Mouse (Mus musculus) liver, embryonic 14.5 days (tissue): ENCODE measurements around the gene Polk. TPM values are rescaled to one million over a fixed set of nuclear protein-coding genes. Genes with fewer than 3 reads are reported as not detected.

Experiments used
- ATAC-seq: fragments of 200-750 bp; cut with Nextera tagmentation; 2 replicates; pipeline ENCODE4 v1.8.0; 2017; ENCODE audit warnings: moderate number of reproducible peaks, mild to moderate bottlenecking, moderate library complexity; ENCODE audit not compliant: insufficient read depth
- DNase-seq, 3 experiments: peaks; one replicate each; pipeline ENCODE4 v3.0.0-alpha.2; 2012 to 2013; ENCODE audit warnings: low read depth in 3 of 3, low spot score in 3 of 3
- H3K27ac ChIP-seq: fragments of 300-500 bp; sonication (generic); 2 replicates; pipeline ENCODE4 v1.5.1; 2014; ENCODE audit warnings: moderate library complexity, mild to moderate bottlenecking, control low read depth, inconsistent platforms
- H3K27me3 ChIP-seq: fragments of 300-500 bp; sonication (generic); 2 replicates; pipeline ENCODE4 v1.6.1; 2014; ENCODE audit warnings: mild to moderate bottlenecking, low read length, moderate library complexity; ENCODE audit not compliant: control insufficient read depth, insufficient read depth
- H3K36me3 ChIP-seq: fragments of 300-500 bp; sonication (generic); replicated peaks from 2 replicates; pipeline ENCODE4 v1.6.1; 2014; ENCODE audit warnings: low read depth; ENCODE audit not compliant: control insufficient read depth, insufficient read depth
- H3K4me1 ChIP-seq, 2 experiments: fragments of 200-500 bp in 1 of 2; fragments of 300-500 bp in 1 of 2; sonication (generic) in 1 of 2; replicated peaks; 2 replicates each; pipeline ENCODE4 v1.6.1; 2012 to 2014; ENCODE audit warnings: antibody characterized with exemption in 1 of 2, inconsistent platforms in 1 of 2, low read length in 1 of 2; ENCODE audit not compliant: control insufficient read depth in 2 of 2, insufficient read depth in 2 of 2
- H3K4me2 ChIP-seq: fragments of 300-500 bp; sonication (generic); 2 replicates; pipeline ENCODE4 v1.6.1; 2014; ENCODE audit warnings: low read depth, mild to moderate bottlenecking, control low read depth, moderate library complexity
- H3K4me3 ChIP-seq, 2 experiments: fragments of 200-500 bp in 1 of 2; fragments of 300-500 bp in 1 of 2; sonication (generic) in 1 of 2; 2 replicates each; pipeline ENCODE4 v1.5.1; 2012 to 2014; ENCODE audit warnings: low read depth in 2 of 2, low read length in 2 of 2, mild to moderate bottlenecking in 2 of 2, control low read depth in 1 of 2, inconsistent platforms in 1 of 2, moderate library complexity in 1 of 2; ENCODE audit not compliant: insufficient read depth in 1 of 2
- H3K9ac ChIP-seq: fragments of 300-500 bp; sonication (generic); replicated peaks from 2 replicates; pipeline ENCODE4 v1.6.1; 2014; ENCODE audit warnings: mild to moderate bottlenecking, control low read depth, moderate library complexity
- H3K9me3 ChIP-seq: fragments of 300-500 bp; sonication (generic); 2 replicates; pipeline ENCODE4 v1.6.1; 2016; ENCODE audit warnings: low read length, mixed read lengths; ENCODE audit not compliant: control insufficient read depth
- CTCF ChIP-seq: IDR thresholded peaks from 2 replicates; pipeline ENCODE4 v1.5.1; 2016; ENCODE audit warnings: antibody characterized with exemption, low read depth, control low read depth
- EP300 ChIP-seq: IDR thresholded peaks from 2 replicates; pipeline ENCODE4 v1.6.1; 2016; ENCODE audit warnings: antibody characterized with exemption, low read depth
- WGBS: fragments of 180-500 bp; shearing (Covaris S2); extraction: QIAGEN DNeasy Blood & Tissue Kit; methylation state at CpG from one replicate; pipeline ENCODE4 v1.1.7; 2014; ENCODE audit not compliant: insufficient replicate concordance; 5-methylcytosine and 5-hydroxymethylcytosine counted together
- polyA plus RNA-seq, 2 experiments: library from polyadenylated mRNA; depleted of rRNA in 1 of 2; stranded (reverse) in 1 of 2; unstranded in 1 of 2; fragments of >200 nt; fragmentation: Nextera tagmentation in 1 of 2; extraction: Ambion mirVana in 1 of 2; gene quantifications; 2 replicates each; pipeline versions ENCODE4 v1.2.1 to v1.2.3; 2012 to 2014

Polk gene
- polyA plus RNA-seq, 2 experiments: 2.7 to 3.5 TPM

GRCm38 (mm10) chr13:96499891-96500290 lies 42.5 kb downstream of the Polk start:
- DNase-seq (no peak), ATAC-seq (no peak)
- no peaks in the 10 kb centered on the region for H3K27me3 ChIP-seq
- no peak overlapping the region for H3K27ac ChIP-seq
- H3K36me3 ChIP-seq: no peaks in the 10 kb centered on the region
- 81% methylated on average over 2 of the region's 2 CpGs for WGBS
- TF ChIP-seq EP300: no peak
- TF ChIP-seq CTCF: no peak
- no peak overlapping the region for H3K9ac ChIP-seq
- no peaks in the 10 kb centered on the region for H3K9me3 ChIP-seq
- no peak overlapping the region for H3K4me3 ChIP-seq
- H3K4me1 ChIP-seq: no peaks in the 10 kb centered on the region
- no peak overlapping the region for H3K4me2 ChIP-seq

- no peaks in the 10 kb centered on the region for H3K4me1 ChIP-seq
- no peaks in the 10 kb centered on the region for H3K9me3 ChIP-seq
- no peak overlapping the region for H3K27ac ChIP-seq
- H3K9ac ChIP-seq: no peak overlapping the region
- no peak overlapping the region for H3K4me2 ChIP-seq
- 37% methylated on average over 8 of the region's 8 CpGs for WGBS
- H3K36me3 ChIP-seq: no peaks in the 10 kb centered on the region
- DNase-seq: no peak
- TF ChIP-seq CTCF (no peak), EP300 (no peak)
- H3K4me3 ChIP-seq: no peak overlapping the region
- no peak for ATAC-seq
- no peaks in the 10 kb centered on the region for H3K27me3 ChIP-seq
Measured at GRCm38 (mm10) chr13:96496630-96497029, 45.7 kb downstream of the Polk start.

DNA sequence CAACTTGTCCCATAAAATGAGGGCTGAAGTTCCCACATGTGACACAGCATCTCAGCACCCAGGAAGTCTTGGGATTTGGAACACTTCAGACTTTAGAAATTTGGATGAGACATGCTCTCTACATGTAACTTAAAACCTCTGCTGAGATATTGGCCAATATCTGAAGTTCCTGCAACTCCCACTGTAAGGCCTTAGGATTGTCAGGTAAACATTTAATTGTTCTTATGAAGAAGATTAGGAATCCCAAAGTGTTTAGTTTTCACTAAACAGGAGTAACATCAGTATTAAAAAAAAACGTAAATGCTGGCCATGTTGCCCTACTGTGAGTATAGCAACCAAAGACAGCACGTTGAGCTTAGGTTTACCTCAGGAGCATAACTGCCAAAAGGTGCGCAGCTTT lies 51.9 kb downstream of the Polk start, which contains the start of gene Gm17622:
Gene Gm17622, plus strand, starts transcription at position 301 of the 400 bp plus-strand sequence.
- Histone ChIP-seq H3K27me3 (no peaks in the 10 kb centered on the region), H3K4me2 (no peak within 1 kb of the TSS), H3K9me3 (no peaks in the 10 kb centered on the region), H3K36me3 (no peaks in the 10 kb centered on the region; the same call in 1 of the 2 replicates), H3K4me3 (no peak within 1 kb of the TSS), H3K9ac (no peak within 1 kb of the TSS), H3K27ac (no peak within 1 kb of the TSS), H3K4me1 (no peaks in the 10 kb centered on the region)
- ATAC-seq (no peak), DNase-seq (no peak)
- TF ChIP-seq EP300: no peak
- no peak for TF ChIP-seq CTCF
- 75% methylated on average over 3 of the region's 3 CpGs for WGBS

DNA sequence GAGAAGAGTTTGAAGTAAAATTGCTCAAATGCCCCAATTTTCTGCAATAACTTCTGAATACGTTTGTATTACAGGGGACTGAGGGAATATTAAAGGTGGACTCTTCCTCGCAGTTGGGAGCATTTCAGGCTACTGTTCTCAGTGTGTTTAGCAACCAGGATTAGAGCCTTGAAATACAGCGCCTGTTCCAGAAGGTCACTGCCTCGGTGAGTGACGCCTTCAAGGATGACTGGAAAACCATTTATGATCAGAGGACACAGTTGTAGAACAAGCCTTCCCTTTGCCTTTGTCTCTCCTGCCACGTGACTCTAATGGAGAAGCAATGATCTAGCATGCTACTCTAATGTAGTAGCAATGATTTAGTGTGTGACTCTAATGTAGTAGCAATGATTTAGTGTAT lies 54.4 kb downstream of the Polk start:
- Histone ChIP-seq H3K9ac (no peak overlapping the region), H3K36me3 (no peaks in the 10 kb centered on the region; the same call in none of the 2 replicates)
- 78% methylated on average over 6 of the region's 6 CpGs for WGBS

DNA sequence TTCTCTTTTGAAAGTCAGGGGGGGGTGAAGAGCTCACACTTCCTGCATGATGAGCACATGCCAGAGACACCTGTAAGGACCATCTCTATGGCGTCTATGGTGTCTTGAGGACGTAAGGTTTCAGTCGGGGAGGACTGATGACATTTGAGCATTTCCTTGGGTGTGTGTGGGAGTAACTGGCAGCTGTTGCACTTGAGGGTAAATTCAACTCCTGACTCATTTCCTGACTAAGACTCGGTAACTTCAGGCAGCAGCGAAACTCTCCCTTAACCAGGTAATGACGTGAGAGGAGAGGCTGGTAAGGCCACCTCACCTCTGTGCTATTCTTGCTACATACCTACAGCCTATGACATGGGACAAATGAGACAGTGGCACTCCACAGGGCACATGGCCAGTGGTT lies 55.1 kb downstream of the Polk start:
- Histone ChIP-seq H3K4me2 (no peak overlapping the region), H3K9ac (no peak overlapping the region), H3K27ac (no peak overlapping the region), H3K4me3 (no peak overlapping the region), H3K27me3 (no peaks in the 10 kb centered on the region), H3K36me3 (no peaks in the 10 kb centered on the region; the same call in none of the 2 replicates), H3K4me1 (no peaks in the 10 kb centered on the region), H3K9me3 (no peaks in the 10 kb centered on the region)
- WGBS: 75% methylated on average over 6 of the region's 6 CpGs
- ATAC-seq (no peak), DNase-seq (no peak)
- TF ChIP-seq EP300 (no peak), CTCF (no peak)

More for the DNA sequence above, 54.4 kb downstream of the Polk start:
- H3K4me2 ChIP-seq: no peak overlapping the region
- no peak for ATAC-seq
- no peak overlapping the region for H3K4me3 ChIP-seq
- no peaks in the 10 kb centered on the region for H3K4me1 ChIP-seq
- no peak overlapping the region for H3K27ac ChIP-seq
- no peaks in the 10 kb centered on the region for H3K27me3 ChIP-seq
- H3K9me3 ChIP-seq: no peaks in the 10 kb centered on the region
- TF ChIP-seq EP300 (no peak), CTCF (no peak)
- DNase-seq: no peak
